Mouse (Mus musculus): Measurements from ENCODE around the gene Foxj2. TPM values are rescaled to one million over a fixed set of nuclear protein-coding genes. Genes with fewer than 3 reads are reported as not detected.

Gene Foxj2
- total RNA-seq (2014; rRNA removed), result 20.1 and 32.5 TPM in 2 replicates
- 5.9 and 6.9 TPM in 2 replicates for polyA plus RNA-seq (2015; fragmentation: Nextera tagmentation; extraction: Ambion mirVana)

DNA sequence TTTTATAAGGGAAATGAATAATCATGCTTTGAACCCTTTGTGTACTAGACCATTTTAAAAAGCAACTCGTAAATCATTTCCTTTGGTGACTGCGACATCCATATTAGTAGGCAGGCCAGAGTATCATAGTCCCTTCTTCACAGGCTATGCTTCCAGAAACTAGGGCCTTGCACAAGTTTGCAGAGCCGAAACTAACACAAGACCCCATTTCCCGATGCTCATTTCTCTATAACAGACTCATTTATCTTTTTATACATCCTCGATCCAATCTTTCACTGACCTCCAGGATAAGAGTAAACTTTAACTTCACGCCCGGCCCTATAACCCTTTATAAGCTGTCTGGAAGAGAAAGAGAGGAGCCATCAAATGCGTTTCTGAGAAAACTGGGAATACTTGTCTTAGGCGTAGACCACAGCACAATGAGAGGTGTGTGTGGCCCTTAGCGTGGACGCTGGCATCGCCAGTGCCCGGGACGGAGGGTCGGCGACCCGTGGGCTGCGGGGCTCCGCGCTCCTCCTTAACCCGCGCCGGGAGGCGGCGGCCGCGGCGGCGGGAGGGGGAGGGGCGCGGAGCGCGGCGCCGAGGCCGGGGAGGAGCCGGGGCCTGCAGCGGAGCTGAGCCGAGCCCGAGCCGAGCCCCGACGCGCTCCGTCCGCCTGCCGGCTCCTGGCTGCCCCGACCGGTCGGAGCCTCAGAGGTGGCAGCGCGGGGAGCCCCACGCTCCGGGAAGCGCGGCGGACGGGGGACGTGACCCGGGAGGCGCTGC, at the start of gene Foxj2:
Foxj2 (plus strand) TSS at position 609 of the 765 bp plus-strand sequence.
- peak; percentile 78 for DNase-seq (ENCODE audit: low spot score)
- WGBS, result 1% methylated on average over 54 of the region's 61 CpGs
- peak within 1 kb of the TSS; percentile 99 for H3K4me3 ChIP-seq (ENCODE audit: low read length)
- no peaks in the 10 kb centered on the region for H3K36me3 ChIP-seq (ENCODE audit: insufficient read depth, low read length)
- peak; percentile 87 for ATAC-seq
- peak within 1 kb of the TSS; percentile 99 for H3K4me2 ChIP-seq (ENCODE audit: low read depth, low read length)
- peak within 1 kb of the TSS; percentile 94 for H3K9ac ChIP-seq (replicated peaks; ENCODE audit: low read length)
- no peak for TF ChIP-seq CTCF (IDR thresholded peaks at IDR 0.05; ENCODE audit: low read depth)
- no peaks in the 10 kb centered on the region for H3K9me3 ChIP-seq (ENCODE audit: low read length)
- no peaks in the 10 kb centered on the region for H3K27me3 ChIP-seq (ENCODE audit: insufficient read depth, low read length)
- H3K27ac ChIP-seq, result peak within 1 kb of the TSS; percentile 74
- peaks cover 12% of the 10 kb centered on the region for H3K4me1 ChIP-seq (ENCODE audit: insufficient read depth, low read length)

DNA sequence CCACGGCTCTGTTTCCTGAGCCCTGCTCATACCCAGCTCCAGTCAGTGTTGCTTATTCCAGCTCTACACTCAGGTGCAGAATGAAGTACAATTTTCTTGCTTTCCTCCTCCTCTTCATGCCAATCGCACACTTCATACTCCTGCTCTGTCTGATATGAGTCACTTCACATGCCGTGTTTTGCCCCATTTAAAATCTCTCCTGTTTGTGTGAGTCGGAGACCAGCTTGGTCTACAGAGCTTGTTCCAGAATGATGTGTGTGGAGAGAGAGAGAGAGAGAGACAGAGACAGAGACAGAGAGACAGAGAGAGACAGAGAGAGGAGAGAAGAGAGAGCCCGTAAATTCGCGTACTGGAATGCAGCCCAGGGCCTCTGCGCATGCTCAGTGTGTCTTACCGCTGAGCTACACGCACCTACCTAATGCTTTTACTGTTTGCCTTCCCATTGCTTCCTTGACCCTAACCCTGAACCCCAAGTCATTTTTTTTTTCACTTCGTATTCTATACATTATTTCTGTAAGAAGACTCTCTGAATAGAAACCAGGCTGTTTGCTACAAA, 48.9 kb upstream of the Foxj2 start:
- H3K4me3 ChIP-seq (ENCODE audit: low read length), result no peak overlapping the region
- peak overlapping the region; percentile 82 for H3K27ac ChIP-seq
- no peaks in the 10 kb centered on the region for H3K27me3 ChIP-seq (ENCODE audit: insufficient read depth, low read length)
- H3K4me1 ChIP-seq (ENCODE audit: insufficient read depth, low read length), result peaks cover 7% of the 10 kb centered on the region; the same call in 1 of the 2 replicates
- no peaks in the 10 kb centered on the region for H3K36me3 ChIP-seq (ENCODE audit: insufficient read depth, low read length)
- H3K4me2 ChIP-seq (ENCODE audit: low read depth, low read length), result no peak overlapping the region
- no peak overlapping the region for H3K9ac ChIP-seq (replicated peaks; ENCODE audit: low read length)
- ATAC-seq (no peak), DNase-seq (ENCODE audit: low spot score) (no peak)
- TF ChIP-seq CTCF (IDR thresholded peaks at IDR 0.05; ENCODE audit: low read depth), result no peak
- no peaks in the 10 kb centered on the region for H3K9me3 ChIP-seq (ENCODE audit: low read length)
- 88% methylated on average over 11 of the region's 11 CpGs for WGBS

DNA sequence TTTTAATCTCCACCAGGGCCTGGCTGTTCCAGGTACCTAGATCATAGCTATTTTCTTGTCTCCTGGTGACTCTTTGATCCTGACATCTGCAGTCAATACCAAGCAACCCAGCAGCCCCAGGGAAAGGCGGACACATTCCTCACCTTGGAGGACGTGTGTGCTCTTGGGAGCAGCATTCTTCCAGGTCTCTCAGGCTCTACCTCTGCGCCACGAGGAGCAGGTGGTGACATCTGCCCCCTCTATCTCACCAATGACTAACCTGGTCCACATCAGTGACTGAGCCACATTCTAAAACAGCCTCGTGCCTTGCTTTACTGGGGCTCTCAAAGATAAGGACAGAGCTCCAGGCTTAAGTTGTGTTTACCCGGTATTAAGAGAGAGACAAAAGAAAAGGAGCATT, 47.0 kb upstream of the Foxj2 start:
- Histone ChIP-seq H3K9me3 (ENCODE audit: low read length) (no peaks in the 10 kb centered on the region), H3K36me3 (ENCODE audit: insufficient read depth, low read length) (no peaks in the 10 kb centered on the region), H3K27me3 (ENCODE audit: insufficient read depth, low read length) (no peaks in the 10 kb centered on the region), H3K4me1 (ENCODE audit: insufficient read depth, low read length) (peaks cover 7% of the 10 kb centered on the region; the same call in 1 of the 2 replicates), H3K9ac (replicated peaks; ENCODE audit: low read length) (no peak overlapping the region), H3K27ac (no peak overlapping the region), H3K4me2 (ENCODE audit: low read depth, low read length) (no peak overlapping the region), H3K4me3 (ENCODE audit: low read length) (no peak overlapping the region)
- 67% methylated on average over 6 of the region's 6 CpGs for WGBS
- TF ChIP-seq CTCF (IDR thresholded peaks at IDR 0.05; ENCODE audit: low read depth), result no peak
- ATAC-seq (no peak), DNase-seq (ENCODE audit: low spot score) (no peak)

DNA sequence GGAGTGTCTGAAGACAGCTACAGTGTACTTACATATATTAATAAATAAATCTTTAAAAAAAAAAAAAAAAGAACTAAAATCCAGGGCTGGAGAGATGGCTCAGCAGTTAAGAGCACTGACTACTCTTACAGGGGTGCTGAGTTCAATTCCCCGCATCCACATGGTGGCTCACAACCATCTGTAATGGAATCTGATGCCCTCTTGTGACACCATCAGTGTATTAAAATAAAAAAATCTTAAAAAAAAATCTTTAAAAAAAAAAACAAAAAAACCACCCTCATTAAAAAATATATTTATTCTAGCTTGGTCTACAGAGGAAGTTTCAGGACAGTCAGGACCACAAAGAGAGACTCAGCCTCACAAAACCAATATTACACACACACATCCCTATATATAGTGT, 45.4 kb upstream of the Foxj2 start:
- ATAC-seq (no peak), DNase-seq (ENCODE audit: low spot score) (no peak)
- H3K4me3 ChIP-seq (ENCODE audit: low read length), result no peak overlapping the region
- no peak for TF ChIP-seq CTCF (IDR thresholded peaks at IDR 0.05; ENCODE audit: low read depth)
- H3K36me3 ChIP-seq (ENCODE audit: insufficient read depth, low read length), result no peaks in the 10 kb centered on the region
- H3K9me3 ChIP-seq (ENCODE audit: low read length), result no peaks in the 10 kb centered on the region
- no peak overlapping the region for H3K4me2 ChIP-seq (ENCODE audit: low read depth, low read length)
- H3K4me1 ChIP-seq (ENCODE audit: insufficient read depth, low read length), result peaks cover 7% of the 10 kb centered on the region; the same call in 1 of the 2 replicates
- no peak overlapping the region for H3K27ac ChIP-seq
- no peaks in the 10 kb centered on the region for H3K27me3 ChIP-seq (ENCODE audit: insufficient read depth, low read length)
- no peak overlapping the region for H3K9ac ChIP-seq (replicated peaks; ENCODE audit: low read length)
- WGBS, result 89% methylated on average over 1 of the region's 1 CpGs

DNA sequence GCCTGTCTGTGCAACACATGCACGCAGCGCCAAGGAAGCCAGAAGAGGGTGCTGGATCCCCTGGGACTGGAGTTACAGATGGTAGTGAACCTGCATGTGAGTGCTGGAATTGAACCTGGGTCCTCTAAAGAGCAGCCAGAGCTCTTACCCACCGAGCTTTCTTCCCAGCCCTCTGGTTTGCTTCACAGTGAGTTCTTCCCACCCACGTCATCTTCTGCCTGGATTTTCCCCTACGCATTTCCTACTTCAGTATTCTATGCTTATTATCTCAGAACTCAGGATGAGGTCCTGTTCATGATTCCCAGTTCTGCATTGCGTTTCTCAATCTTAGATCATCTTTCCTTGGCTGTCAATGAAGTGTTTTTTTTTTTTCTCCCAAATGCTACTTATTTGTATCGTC, 43.7 kb upstream of the Foxj2 start:
- Histone ChIP-seq H3K27me3 (ENCODE audit: insufficient read depth, low read length) (no peaks in the 10 kb centered on the region), H3K9ac (replicated peaks; ENCODE audit: low read length) (no peak overlapping the region), H3K9me3 (ENCODE audit: low read length) (no peaks in the 10 kb centered on the region), H3K4me3 (ENCODE audit: low read length) (no peak overlapping the region), H3K27ac (no peak overlapping the region), H3K4me2 (ENCODE audit: low read depth, low read length) (no peak overlapping the region), H3K36me3 (ENCODE audit: insufficient read depth, low read length) (no peaks in the 10 kb centered on the region), H3K4me1 (ENCODE audit: insufficient read depth, low read length) (no peaks in the 10 kb centered on the region)
- 80% methylated on average over 7 of the region's 7 CpGs for WGBS
- DNase-seq (ENCODE audit: low spot score), result no peak
- TF ChIP-seq CTCF (IDR thresholded peaks at IDR 0.05; ENCODE audit: low read depth), result no peak
- no peak for ATAC-seq

DNA sequence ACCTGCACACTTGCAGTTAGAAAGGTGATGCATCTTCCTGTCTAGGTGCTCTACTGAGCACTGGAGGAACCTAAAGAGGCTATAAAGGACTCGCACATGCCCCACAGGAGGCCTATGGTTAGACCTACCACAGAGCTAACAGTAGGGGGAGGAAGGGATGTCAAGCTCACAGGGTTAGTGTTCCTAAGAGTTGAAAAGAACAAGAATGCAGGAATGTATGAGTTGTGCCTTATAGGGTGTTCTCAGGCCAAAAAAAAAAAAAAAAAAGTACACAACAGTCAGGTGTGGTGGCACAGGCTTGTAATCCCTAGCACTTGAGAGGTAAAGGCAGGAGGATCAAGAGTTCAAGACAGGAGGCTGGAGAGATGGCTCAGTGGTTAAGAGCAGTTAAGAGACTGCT, 39.8 kb upstream of the Foxj2 start:
- DNase-seq (ENCODE audit: low spot score), result no peak
- ATAC-seq, result no peak
- no peak for TF ChIP-seq CTCF (IDR thresholded peaks at IDR 0.05; ENCODE audit: low read depth)
- 54% methylated on average over 1 of the region's 1 CpGs for WGBS
- no peaks in the 10 kb centered on the region for H3K27me3 ChIP-seq (ENCODE audit: insufficient read depth, low read length)
- no peak overlapping the region for H3K27ac ChIP-seq
- H3K4me2 ChIP-seq (ENCODE audit: low read depth, low read length), result no peak overlapping the region
- no peak overlapping the region for H3K9ac ChIP-seq (replicated peaks; ENCODE audit: low read length)
- no peaks in the 10 kb centered on the region for H3K9me3 ChIP-seq (ENCODE audit: low read length)
- H3K4me1 ChIP-seq (ENCODE audit: insufficient read depth, low read length), result no peaks in the 10 kb centered on the region
- no peaks in the 10 kb centered on the region for H3K36me3 ChIP-seq (ENCODE audit: insufficient read depth, low read length)
- no peak overlapping the region for H3K4me3 ChIP-seq (ENCODE audit: low read length)

DNA sequence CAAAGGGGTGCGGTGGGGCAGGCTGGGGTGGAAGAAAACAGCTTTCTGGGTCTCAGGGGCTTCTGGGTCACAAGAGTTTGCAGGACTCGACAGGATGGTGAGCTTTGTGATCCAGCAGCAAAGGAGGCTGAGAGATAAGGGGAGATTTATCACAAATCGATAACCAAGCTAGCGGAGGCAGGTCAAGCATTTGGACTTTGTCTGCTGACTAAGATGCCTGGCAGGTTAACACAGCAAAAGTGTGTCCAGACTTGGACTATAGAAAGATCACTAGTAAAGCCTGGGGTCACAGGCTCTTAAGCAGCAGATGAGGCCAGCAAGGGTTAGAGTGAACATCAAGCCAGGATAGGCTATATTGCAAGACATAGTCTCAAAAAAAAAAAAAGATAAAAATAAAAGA, 38.5 kb upstream of the Foxj2 start:
- H3K4me2 ChIP-seq (ENCODE audit: low read depth, low read length), result no peak overlapping the region
- H3K27ac ChIP-seq, result no peak overlapping the region
- 78% methylated on average over 4 of the region's 4 CpGs for WGBS
- no peaks in the 10 kb centered on the region for H3K36me3 ChIP-seq (ENCODE audit: insufficient read depth, low read length)
- no peak for TF ChIP-seq CTCF (IDR thresholded peaks at IDR 0.05; ENCODE audit: low read depth)
- DNase-seq (ENCODE audit: low spot score), result no peak
- no peak overlapping the region for H3K4me3 ChIP-seq (ENCODE audit: low read length)
- no peaks in the 10 kb centered on the region for H3K27me3 ChIP-seq (ENCODE audit: insufficient read depth, low read length)
- no peaks in the 10 kb centered on the region for H3K4me1 ChIP-seq (ENCODE audit: insufficient read depth, low read length)
- no peaks in the 10 kb centered on the region for H3K9me3 ChIP-seq (ENCODE audit: low read length)
- H3K9ac ChIP-seq (replicated peaks; ENCODE audit: low read length), result no peak overlapping the region
- no peak for ATAC-seq

Data from hindbrain, postnatal 0 days (tissue).